Mouse (Mus musculus) G1E (cell line): ENCODE results near the gene Runx1. TPM values are rescaled to one million over a fixed set of nuclear protein-coding genes. Genes with fewer than 3 reads are reported as not detected.

Experiments
- ATAC-seq: 2 replicates; pipeline ENCODE4 v1.8.0; 2016; ENCODE audit warnings: mild to moderate bottlenecking; ENCODE audit not compliant: insufficient number of reproducible peaks, poor library complexity, low FRiP score, severe bottlenecking; ENCODE audit errors: extremely low read depth
- DNase-seq: peaks from one replicate; pipeline ENCODE4 v3.0.0; 2012; ENCODE audit warnings: low spot score
- H3K27me3 ChIP-seq: 2 replicates; pipeline ENCODE4 v1.6.1; 2012; ENCODE audit warnings: mild to moderate bottlenecking, low read length, inconsistent platforms; ENCODE audit not compliant: insufficient read depth
- H3K36me3 ChIP-seq: replicated peaks from 2 replicates; pipeline ENCODE3; 2012; ENCODE audit warnings: mild to moderate bottlenecking, inconsistent platforms
- H3K4me1 ChIP-seq: 2 replicates; pipeline ENCODE4 v1.6.1; 2012; ENCODE audit warnings: low read depth, low read length, inconsistent platforms, mixed read lengths; ENCODE audit not compliant: insufficient read depth
- H3K4me3 ChIP-seq: 2 replicates; pipeline ENCODE4 v1.5.1; 2012; ENCODE audit warnings: low read depth, mild to moderate bottlenecking, inconsistent platforms, low read length, moderate library complexity, mixed read lengths
- H3K9me3 ChIP-seq: replicated peaks from 2 replicates; pipeline ENCODE4 v1.6.1; 2012; ENCODE audit warnings: inconsistent platforms
- CTCF ChIP-seq: IDR thresholded peaks from 2 replicates; pipeline ENCODE4 v1.5.1; 2012; ENCODE audit warnings: low read depth, low read length, inconsistent platforms, mixed read lengths
- GATA1 ChIP-seq: IDR thresholded peaks from 2 replicates; pipeline ENCODE4 v1.6.1; 2012; ENCODE audit warnings: borderline replicate concordance, low read length, inconsistent platforms, mixed read lengths
- GATA2 ChIP-seq: IDR thresholded peaks from 2 replicates; pipeline ENCODE4 v1.6.1; 2012; ENCODE audit warnings: low read depth, low read length, inconsistent platforms, borderline replicate concordance
- POLR2AphosphoS5 ChIP-seq: IDR thresholded peaks from 2 replicates; pipeline ENCODE4 v1.6.1; 2012; ENCODE audit warnings: low read depth, low read length, inconsistent platforms; ENCODE audit not compliant: insufficient replicate concordance
- TAL1 ChIP-seq: conservative IDR thresholded peaks from 2 replicates; pipeline ENCODE4 v1.6.1; 2012; ENCODE audit warnings: low read depth, low read length, inconsistent platforms, mixed read lengths
- polyA plus RNA-seq: library from polyadenylated mRNA; stranded (reverse); fragments of >175 nt; gene quantifications from 2 replicates; pipeline ENCODE4 v1.2.3, GENCODE M21; 2012
- total RNA-seq, 2 experiments: library from RNA; stranded (forward) in 1 of 2; stranded (reverse) in 1 of 2; fragments of 200-1000 nt in 1 of 2; fragments of >200 nt in 1 of 2; fragmentation: Nextera tagmentation in 1 of 2; gene quantifications; 2 replicates each; pipeline ENCODE4 v1.2.3; 2014 to 2017

Gene Runx1
- total RNA-seq (2014; fragmentation: Nextera tagmentation) (208 and 213 TPM in 2 replicates), total RNA-seq (2017) (32.7 and 36.1 TPM in 2 replicates), polyA plus RNA-seq (158 and 168 TPM in 2 replicates)

DNA sequence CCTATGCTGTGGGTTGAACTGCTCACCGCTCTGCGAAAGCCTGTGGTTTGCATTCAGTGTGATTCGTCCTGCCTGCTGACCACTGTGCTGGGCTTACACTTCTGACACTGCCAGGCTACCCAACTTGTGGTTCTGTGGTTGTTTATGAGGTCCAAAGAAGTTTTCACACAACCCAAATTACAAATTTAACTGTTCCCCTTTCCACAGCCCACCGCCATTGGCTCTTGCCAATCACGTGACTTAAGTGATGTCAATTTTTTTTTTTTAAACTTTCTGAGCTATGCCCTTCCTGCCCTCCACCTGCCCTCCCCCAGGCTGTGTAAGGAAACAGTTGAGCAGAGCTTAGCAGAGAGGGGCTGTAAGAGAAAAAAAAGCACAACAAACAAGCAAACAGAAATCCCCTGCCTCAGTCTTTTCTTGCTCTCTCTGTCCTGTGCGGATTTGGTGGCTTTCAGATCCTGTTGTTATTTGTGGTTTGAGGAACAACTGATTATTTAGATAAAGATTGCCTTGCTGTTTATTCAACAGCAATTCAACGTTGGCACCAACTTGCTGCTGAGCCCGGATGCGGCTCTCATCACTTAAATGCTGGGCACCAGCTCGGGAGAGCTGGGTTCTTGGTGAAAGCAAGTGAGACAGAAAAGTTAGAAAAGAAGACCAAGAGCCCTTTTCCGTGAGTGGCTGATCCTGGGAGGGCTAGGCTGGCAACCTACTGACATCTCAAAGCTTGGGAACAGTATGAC, at the start of gene Runx1:
Runx1 (minus strand) TSS at position 242 of the 743 bp plus-strand sequence.
- H3K4me1 ChIP-seq = peaks cover 69% of the 10 kb centered on the region
- DNase-seq = peak; percentile 73

DNA sequence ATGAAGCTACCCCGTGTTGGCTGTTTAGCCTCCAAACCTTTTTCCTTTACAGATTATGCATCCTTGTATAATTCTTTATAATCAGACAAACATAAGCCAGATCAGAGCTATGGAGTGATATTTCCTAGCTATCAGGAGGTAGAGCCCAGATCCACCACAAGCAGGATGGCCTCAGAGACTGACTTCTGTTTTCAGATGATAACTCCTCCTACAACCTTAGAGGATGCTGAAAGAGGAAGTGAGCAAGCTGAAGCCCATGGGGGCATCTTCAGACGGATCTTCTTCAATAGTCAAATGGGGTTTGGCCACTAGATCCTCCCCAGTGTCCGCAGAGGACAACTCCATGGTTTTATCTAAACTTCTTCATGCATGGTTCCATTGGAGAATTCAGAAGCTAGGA, 48.1 kb upstream of the Runx1 start:
- ATAC-seq (peak; percentile 97), DNase-seq (peak; percentile 73)
- Histone ChIP-seq H3K4me1 (peaks cover 44% of the 10 kb centered on the region), H3K4me3 (no peak overlapping the region), H3K9me3 (no peaks in the 10 kb centered on the region), H3K27me3 (peaks cover 22% of the 10 kb centered on the region), H3K36me3 (no peaks in the 10 kb centered on the region)
- TF ChIP-seq TAL1 = peak; percentile 62
- no peak for TF ChIP-seq GATA2

More for the DNA sequence above, at the start of gene Runx1:
- peaks cover 26% of the 10 kb centered on the region for H3K36me3 ChIP-seq
- H3K27me3 ChIP-seq = peaks cover 11% of the 10 kb centered on the region
- H3K9me3 ChIP-seq = no peaks in the 10 kb centered on the region
- TF ChIP-seq POLR2AphosphoS5 = no peak
- no peak for TF ChIP-seq TAL1
- no peak for TF ChIP-seq CTCF
- no peak for TF ChIP-seq GATA1
- no peak for TF ChIP-seq GATA2
- H3K4me3 ChIP-seq = peak within 1 kb of the TSS; percentile 78
- ATAC-seq = peak; percentile 48

GRCm38 (mm10) chr16:92871728-92872127, 45.8 kb upstream of the Runx1 start:
- Histone ChIP-seq H3K4me1 (peaks cover 44% of the 10 kb centered on the region), H3K36me3 (no peaks in the 10 kb centered on the region), H3K4me3 (no peak overlapping the region), H3K27me3 (peaks cover 33% of the 10 kb centered on the region), H3K9me3 (peaks cover 6% of the 10 kb centered on the region; the same call in 1 of the 2 replicates)
- TF ChIP-seq TAL1 = no peak
- no peak for TF ChIP-seq POLR2AphosphoS5
- no peak for TF ChIP-seq GATA2
- no peak for TF ChIP-seq GATA1
- no peak for TF ChIP-seq CTCF
- DNase-seq (no peak), ATAC-seq (no peak)

DNA sequence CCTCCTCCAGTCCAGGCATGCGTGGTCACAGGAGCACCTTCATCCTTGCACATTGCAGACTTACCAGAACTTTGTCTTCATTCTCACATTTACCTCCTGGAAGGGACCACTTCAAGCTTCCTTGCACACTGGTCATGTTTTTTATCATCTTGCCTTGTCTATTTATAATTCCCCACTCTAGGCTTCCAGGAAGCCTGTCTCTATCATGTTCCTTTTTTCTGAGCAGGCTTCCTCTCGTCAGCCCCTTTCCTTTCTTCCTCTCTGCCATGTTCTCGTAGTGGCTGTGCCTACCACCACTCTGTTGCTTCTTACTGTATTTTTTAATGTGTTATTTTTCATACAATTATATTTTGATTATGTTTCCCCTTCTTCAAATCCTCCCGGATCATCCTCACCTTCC, 42.6 kb upstream of the Runx1 start:
- no peak for ATAC-seq
- H3K4me1 ChIP-seq = peaks cover 31% of the 10 kb centered on the region

DNA sequence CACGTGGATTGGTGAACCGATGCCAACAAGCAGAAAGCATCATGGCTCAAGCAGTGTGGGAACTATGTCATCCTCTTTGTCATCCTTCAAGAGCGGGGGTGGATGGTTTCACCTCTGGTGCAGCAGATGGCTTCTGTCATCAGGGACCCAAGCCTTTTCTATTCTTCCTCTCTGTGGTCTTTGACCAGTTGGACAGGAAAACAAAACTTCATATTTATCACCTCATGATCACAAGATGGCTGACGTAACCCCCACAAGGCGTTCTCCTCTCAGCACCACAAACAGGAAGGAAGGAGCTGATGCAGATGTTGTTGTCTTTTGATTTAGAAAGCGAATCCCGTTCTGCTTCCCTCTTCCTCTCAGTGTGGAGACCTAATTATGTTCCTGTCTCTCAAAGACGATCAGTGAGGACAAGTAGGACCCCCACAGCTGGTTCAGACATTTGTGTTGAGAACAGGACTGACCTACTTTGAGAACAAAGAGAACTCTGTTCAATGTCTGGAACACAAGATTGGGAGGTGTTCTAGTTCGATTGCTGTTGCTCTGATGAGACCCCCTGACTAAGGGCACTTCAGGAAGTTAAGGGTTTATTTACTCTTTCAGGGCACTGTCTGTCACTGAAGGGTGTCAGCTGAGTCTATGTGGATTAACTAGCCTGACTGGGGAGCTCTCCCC, 41.4 kb upstream of the Runx1 start:
- TF ChIP-seq TAL1 (no peak), GATA2 (no peak), CTCF (no peak), POLR2AphosphoS5 (no peak), GATA1 (no peak)
- H3K27me3 ChIP-seq = peaks cover 56% of the 10 kb centered on the region
- H3K9me3 ChIP-seq = peaks cover 6% of the 10 kb centered on the region; the same call in 1 of the 2 replicates
- peaks cover 19% of the 10 kb centered on the region for H3K4me1 ChIP-seq
- DNase-seq (no peak), ATAC-seq (no peak)
- H3K4me3 ChIP-seq = no peak overlapping the region
- H3K36me3 ChIP-seq = no peaks in the 10 kb centered on the region

More for the DNA sequence above, 42.6 kb upstream of the Runx1 start:
- no peaks in the 10 kb centered on the region for H3K36me3 ChIP-seq
- TF ChIP-seq GATA2 (no peak), POLR2AphosphoS5 (no peak), CTCF (no peak), GATA1 (no peak), TAL1 (no peak)
- peaks cover 51% of the 10 kb centered on the region for H3K27me3 ChIP-seq
- no peak for DNase-seq
- H3K4me3 ChIP-seq = no peak overlapping the region
- peaks cover 6% of the 10 kb centered on the region; the same call in 1 of the 2 replicates for H3K9me3 ChIP-seq

- ATAC-seq (no peak), DNase-seq (no peak)
- H3K27me3 ChIP-seq = peaks cover 61% of the 10 kb centered on the region
- peaks cover 13% of the 10 kb centered on the region for H3K4me1 ChIP-seq
- peaks cover 6% of the 10 kb centered on the region; the same call in 1 of the 2 replicates for H3K9me3 ChIP-seq
- no peak for TF ChIP-seq GATA2
- no peak for TF ChIP-seq POLR2AphosphoS5
- TF ChIP-seq GATA1 = no peak
- no peak for TF ChIP-seq CTCF
- no peak for TF ChIP-seq TAL1
- no peak overlapping the region for H3K4me3 ChIP-seq
- H3K36me3 ChIP-seq = no peaks in the 10 kb centered on the region
Observed at GRCm38 (mm10) chr16:92865314-92865713, 39.4 kb upstream of the Runx1 start.
